Mouse (Mus musculus): ENCODE results near the gene Brd7. TPM values are rescaled to one million over a fixed set of nuclear protein-coding genes. Genes with fewer than 3 reads are reported as not detected.

The Brd7 gene
- polyA plus RNA-seq, 1 experiment from 2014 or later = 60.3 TPM

DNA sequence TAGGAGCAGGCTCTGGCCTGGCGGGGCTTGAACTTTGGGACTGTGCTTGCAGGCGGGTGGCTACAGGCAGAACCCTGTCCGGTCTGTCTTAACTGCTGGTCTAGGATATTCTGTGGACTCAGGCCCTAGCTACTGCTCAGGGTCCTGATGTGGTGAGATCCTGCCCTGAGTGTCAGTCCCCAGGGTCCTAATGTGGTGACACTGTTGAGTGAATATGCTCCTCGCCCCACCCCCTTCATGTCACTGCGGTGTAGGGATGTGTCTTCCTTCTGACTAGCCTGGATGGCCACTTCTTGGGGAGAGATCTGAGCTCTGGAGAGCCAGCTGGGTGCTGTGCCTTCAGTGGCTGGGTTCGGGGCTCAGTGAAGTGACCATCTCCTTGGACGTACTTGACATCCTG is 52.1 kb downstream of the Brd7 start:
- no peak overlapping the region for H3K4me2 ChIP-seq (ENCODE audit: low read depth, low read length)
- no peaks in the 10 kb centered on the region for H3K9me3 ChIP-seq (replicated peaks; ENCODE audit: control insufficient read depth, low read length)
- no peaks in the 10 kb centered on the region for H3K27me3 ChIP-seq (ENCODE audit: control insufficient read depth, insufficient read depth, low read length)
- H3K4me1 ChIP-seq (ENCODE audit: control insufficient read depth, insufficient read depth, low read length) = peaks cover 8% of the 10 kb centered on the region; the same call in 1 of the 2 replicates
- H3K27ac ChIP-seq (ENCODE audit: low read length) = no peak overlapping the region
- no peaks in the 10 kb centered on the region for H3K36me3 ChIP-seq (ENCODE audit: control insufficient read depth, insufficient read depth)
- ATAC-seq (replicated peaks; ENCODE audit: extremely low read depth, insufficient read depth, low FRiP score) = no peak
- H3K4me3 ChIP-seq (ENCODE audit: low read length) = no peak overlapping the region
- WGBS = 89% methylated on average over 7 of the region's 7 CpGs
- no peak overlapping the region for H3K9ac ChIP-seq (ENCODE audit: low read length)

DNA sequence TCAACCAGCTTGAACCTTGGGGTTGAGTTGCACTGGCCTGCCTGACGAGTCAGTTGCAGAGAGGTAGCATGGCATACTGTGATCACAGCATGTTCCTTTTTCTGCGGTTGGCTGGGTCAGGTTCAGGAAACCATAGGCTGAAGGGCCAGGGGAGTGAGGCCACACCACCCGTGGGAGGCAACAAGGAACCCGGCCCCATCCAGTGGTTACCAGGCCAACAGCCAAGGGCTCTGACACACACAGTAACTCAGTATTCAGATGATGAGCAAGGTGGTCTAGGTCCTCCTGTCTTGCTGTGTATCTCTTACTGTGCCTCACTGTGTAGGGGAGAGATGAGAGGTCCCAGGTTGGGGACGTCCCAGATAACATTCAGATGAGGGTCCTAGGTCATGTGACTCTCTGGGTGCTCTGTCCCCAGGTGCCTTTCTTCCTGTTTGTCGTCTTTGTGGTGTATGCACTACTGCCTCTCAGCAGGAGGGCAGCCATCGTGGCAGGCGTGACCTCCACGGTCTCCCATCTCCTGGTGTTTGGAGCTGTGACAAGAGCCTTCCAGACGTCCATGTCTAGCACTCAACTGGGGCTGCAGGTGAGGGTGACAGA is 52.6 kb downstream of the Brd7 start:
- H3K9ac ChIP-seq (ENCODE audit: low read length) = no peak overlapping the region
- WGBS = 67% methylated on average over 10 of the region's 10 CpGs
- H3K4me1 ChIP-seq (ENCODE audit: control insufficient read depth, insufficient read depth, low read length) = peaks cover 8% of the 10 kb centered on the region; the same call in 1 of the 2 replicates
- no peak overlapping the region for H3K4me3 ChIP-seq (ENCODE audit: low read length)
- no peaks in the 10 kb centered on the region for H3K36me3 ChIP-seq (ENCODE audit: control insufficient read depth, insufficient read depth)
- H3K4me2 ChIP-seq (ENCODE audit: low read depth, low read length) = no peak overlapping the region
- H3K27ac ChIP-seq (ENCODE audit: low read length) = no peak overlapping the region
- no peak; the same call in 1 of the 2 replicates for ATAC-seq (replicated peaks; ENCODE audit: extremely low read depth, insufficient read depth, low FRiP score)
- no peaks in the 10 kb centered on the region for H3K9me3 ChIP-seq (replicated peaks; ENCODE audit: control insufficient read depth, low read length)
- no peaks in the 10 kb centered on the region for H3K27me3 ChIP-seq (ENCODE audit: control insufficient read depth, insufficient read depth, low read length)

DNA sequence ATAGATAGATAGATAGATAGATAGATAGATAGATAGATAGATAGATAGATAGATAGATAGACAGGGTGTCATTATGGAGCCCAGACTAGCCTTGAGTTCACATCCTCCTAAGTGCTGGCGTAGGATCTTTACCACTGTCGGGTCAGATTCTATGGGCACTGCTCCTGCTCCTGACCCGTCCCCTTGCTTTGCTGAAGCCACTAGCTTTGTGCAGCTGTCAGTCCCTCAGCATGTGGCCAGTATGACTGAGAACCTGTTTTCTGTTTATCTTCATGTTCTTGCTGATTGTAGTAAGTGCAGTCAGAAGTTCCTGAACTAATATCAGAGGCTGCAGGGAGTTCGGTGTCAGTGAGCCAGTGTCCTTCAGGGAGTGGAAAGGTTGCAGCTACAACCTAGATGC is 54.3 kb downstream of the Brd7 start:
- no peaks in the 10 kb centered on the region for H3K36me3 ChIP-seq (ENCODE audit: control insufficient read depth, insufficient read depth)
- ATAC-seq (replicated peaks; ENCODE audit: extremely low read depth, insufficient read depth, low FRiP score) = no peak
- no peak overlapping the region for H3K27ac ChIP-seq (ENCODE audit: low read length)
- H3K9me3 ChIP-seq (replicated peaks; ENCODE audit: control insufficient read depth, low read length) = no peaks in the 10 kb centered on the region
- H3K4me2 ChIP-seq (ENCODE audit: low read depth, low read length) = no peak overlapping the region
- H3K4me3 ChIP-seq (ENCODE audit: low read length) = no peak overlapping the region
- H3K27me3 ChIP-seq (ENCODE audit: control insufficient read depth, insufficient read depth, low read length) = no peaks in the 10 kb centered on the region
- 73% methylated on average over 4 of the region's 4 CpGs for WGBS
- H3K9ac ChIP-seq (ENCODE audit: low read length) = no peak overlapping the region
- 0 out of 2 replicates have a peak, but pooled peaks cover 2% of the 10 kb centered on the region for H3K4me1 ChIP-seq (ENCODE audit: control insufficient read depth, insufficient read depth, low read length)

DNA sequence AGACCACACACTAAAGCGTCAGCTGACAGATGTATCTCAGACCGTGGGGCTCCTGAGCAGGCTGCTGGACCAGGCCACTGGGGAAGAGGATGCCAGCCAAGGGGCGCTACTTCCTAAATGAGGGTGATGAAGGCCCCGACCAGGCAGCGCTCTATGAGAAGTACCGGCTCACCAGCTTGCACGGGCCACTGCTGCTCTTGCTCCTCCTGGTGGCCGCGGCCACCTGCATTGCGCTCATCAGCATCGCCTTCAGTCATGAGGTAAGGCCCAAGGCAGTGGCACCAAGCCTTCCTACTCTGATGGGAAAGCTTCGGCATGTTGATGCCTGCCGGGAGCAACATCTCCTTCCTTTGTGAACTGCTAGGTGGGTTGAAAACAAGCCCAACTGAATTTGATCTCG is 55.5 kb downstream of the Brd7 start:
- no peak overlapping the region for H3K4me3 ChIP-seq (ENCODE audit: low read length)
- H3K9ac ChIP-seq (ENCODE audit: low read length) = no peak overlapping the region
- no peak for ATAC-seq (replicated peaks; ENCODE audit: extremely low read depth, insufficient read depth, low FRiP score)
- no peak overlapping the region for H3K4me2 ChIP-seq (ENCODE audit: low read depth, low read length)
- no peaks in the 10 kb centered on the region for H3K9me3 ChIP-seq (replicated peaks; ENCODE audit: control insufficient read depth, low read length)
- H3K27me3 ChIP-seq (ENCODE audit: control insufficient read depth, insufficient read depth, low read length) = no peaks in the 10 kb centered on the region
- H3K36me3 ChIP-seq (ENCODE audit: control insufficient read depth, insufficient read depth) = no peaks in the 10 kb centered on the region
- 0 out of 2 replicates have a peak, but pooled peaks cover 4% of the 10 kb centered on the region for H3K4me1 ChIP-seq (ENCODE audit: control insufficient read depth, insufficient read depth, low read length)
- whole genome bisulfite sequencing = 62% methylated on average over 14 of the region's 14 CpGs
- no peak overlapping the region for H3K27ac ChIP-seq (ENCODE audit: low read length)

DNA sequence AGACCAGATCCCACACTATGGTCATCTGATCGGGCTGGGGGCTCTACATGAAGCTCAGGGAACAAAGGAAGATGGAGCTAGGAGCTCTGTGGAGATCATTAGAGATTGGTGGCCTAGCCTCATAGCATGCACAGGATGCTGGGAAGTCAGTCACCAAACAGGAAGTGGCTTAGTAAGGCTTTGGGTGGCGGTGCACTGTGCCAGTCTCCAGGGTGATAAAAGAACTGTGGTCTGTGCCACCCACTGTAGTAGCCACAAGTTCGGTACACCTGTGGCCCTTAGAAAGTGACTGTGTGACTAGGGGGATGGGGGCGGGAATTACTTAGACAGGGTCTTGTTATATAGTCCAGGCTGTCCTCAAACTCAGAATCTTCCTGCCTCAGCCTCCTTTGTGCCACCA is 56.2 kb downstream of the Brd7 start:
- WGBS = 74% methylated on average over 4 of the region's 4 CpGs

DNA sequence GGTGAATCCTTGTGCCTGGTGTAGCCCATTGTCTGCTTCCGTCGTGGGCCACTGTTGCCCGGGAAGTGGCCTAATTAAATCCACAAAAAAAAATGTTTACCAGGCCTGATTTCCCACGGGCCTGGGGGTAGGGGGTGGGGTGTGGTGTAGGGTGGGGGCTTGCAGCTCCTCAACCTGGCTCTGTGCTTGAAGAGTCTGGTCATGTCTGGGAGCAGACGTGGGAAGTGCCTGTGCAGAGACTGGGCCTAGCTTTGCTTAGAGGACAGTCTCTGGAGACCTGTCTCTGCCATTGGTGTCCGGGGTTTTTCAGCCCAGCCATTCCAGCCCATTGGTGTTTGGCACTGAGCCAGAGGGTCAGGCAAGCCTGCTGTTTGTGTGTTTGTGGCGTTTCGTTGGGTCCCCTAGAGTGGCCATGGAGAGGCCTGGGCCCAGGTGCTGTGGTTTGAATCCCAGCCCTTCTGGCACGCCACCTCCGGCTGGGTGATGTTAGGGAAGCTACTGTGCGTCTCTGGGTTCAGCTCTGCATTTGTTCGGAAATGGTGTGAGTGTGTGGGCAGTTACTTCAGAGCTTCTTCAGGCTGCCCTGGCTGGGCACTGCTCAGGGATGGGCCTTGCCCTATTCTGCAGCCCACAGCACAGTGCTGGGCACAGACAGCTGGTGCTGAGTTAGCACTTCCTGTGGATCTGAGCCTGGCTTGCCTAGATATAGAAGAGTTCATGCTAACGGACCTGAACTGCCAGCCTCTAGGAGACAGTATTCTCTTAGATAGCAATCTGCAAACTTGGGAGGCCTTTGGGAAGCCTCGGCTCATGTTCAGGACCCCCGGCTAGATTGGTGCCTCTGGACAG is 60.2 kb downstream of the Brd7 start:
- Histone ChIP-seq H3K4me3 (ENCODE audit: low read length) (no peak overlapping the region), H3K9ac (ENCODE audit: low read length) (no peak overlapping the region), H3K27me3 (ENCODE audit: control insufficient read depth, insufficient read depth, low read length) (no peaks in the 10 kb centered on the region), H3K4me2 (ENCODE audit: low read depth, low read length) (no peak overlapping the region), H3K36me3 (ENCODE audit: control insufficient read depth, insufficient read depth) (no peaks in the 10 kb centered on the region), H3K9me3 (replicated peaks; ENCODE audit: control insufficient read depth, low read length) (no peaks in the 10 kb centered on the region), H3K4me1 (ENCODE audit: control insufficient read depth, insufficient read depth, low read length) (peaks cover 11% of the 10 kb centered on the region; the same call in 1 of the 2 replicates), H3K27ac (ENCODE audit: low read length) (no peak overlapping the region)
- no peak for ATAC-seq (replicated peaks; ENCODE audit: extremely low read depth, insufficient read depth, low FRiP score)
- WGBS = 72% methylated on average over 15 of the region's 15 CpGs

More for the DNA sequence above, 56.2 kb downstream of the Brd7 start:
- no peak overlapping the region for H3K9ac ChIP-seq (ENCODE audit: low read length)
- no peak overlapping the region for H3K4me3 ChIP-seq (ENCODE audit: low read length)
- H3K9me3 ChIP-seq (replicated peaks; ENCODE audit: control insufficient read depth, low read length) = no peaks in the 10 kb centered on the region
- 0 out of 2 replicates have a peak, but pooled peaks have one; percentile 39 for ATAC-seq (replicated peaks; ENCODE audit: extremely low read depth, insufficient read depth, low FRiP score)
- no peak overlapping the region for H3K27ac ChIP-seq (ENCODE audit: low read length)
- H3K27me3 ChIP-seq (ENCODE audit: control insufficient read depth, insufficient read depth, low read length) = no peaks in the 10 kb centered on the region
- 0 out of 2 replicates have a peak, but pooled peaks cover 5% of the 10 kb centered on the region for H3K4me1 ChIP-seq (ENCODE audit: control insufficient read depth, insufficient read depth, low read length)
- no peaks in the 10 kb centered on the region for H3K36me3 ChIP-seq (ENCODE audit: control insufficient read depth, insufficient read depth)
- no peak overlapping the region for H3K4me2 ChIP-seq (ENCODE audit: low read depth, low read length)

DNA sequence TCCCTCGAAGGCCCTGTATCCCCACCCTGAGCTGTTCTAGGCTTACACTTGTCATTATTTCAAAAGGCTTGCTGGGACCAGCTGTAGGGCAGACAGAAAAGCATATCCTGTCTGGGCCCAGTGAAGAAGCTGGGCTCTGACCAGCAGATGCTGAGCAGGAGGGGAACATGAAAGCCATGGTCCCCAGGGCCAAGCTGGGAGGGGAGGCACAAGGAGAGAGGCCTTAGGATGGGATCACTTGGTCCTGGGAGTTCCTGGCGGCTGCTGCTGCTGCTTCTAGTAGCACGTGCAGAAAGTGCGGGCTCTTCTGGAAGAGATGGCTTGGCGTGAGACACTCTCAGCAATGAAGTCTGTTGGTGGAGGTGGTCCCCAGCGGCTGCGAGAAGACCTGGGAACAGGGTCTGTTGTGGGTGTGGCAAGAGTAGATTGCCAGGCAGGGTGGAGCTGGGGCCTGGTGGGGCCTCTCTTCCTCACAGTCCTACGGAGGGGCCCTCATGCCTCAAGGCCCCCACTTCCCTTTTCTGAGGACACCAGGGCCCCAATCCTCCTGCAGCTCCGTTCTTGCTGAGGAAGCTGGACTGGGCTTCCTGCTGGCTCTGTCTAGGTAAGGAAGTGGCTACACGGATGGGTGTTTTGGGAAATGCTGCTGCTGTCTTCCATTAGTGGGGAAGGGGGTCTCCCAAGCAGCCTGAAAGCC is 61.9 kb downstream of the Brd7 start:
- H3K9ac ChIP-seq (ENCODE audit: low read length) = no peak overlapping the region
- no peak for ATAC-seq (replicated peaks; ENCODE audit: extremely low read depth, insufficient read depth, low FRiP score)
- H3K4me3 ChIP-seq (ENCODE audit: low read length) = no peak overlapping the region
- H3K27ac ChIP-seq (ENCODE audit: low read length) = peak overlapping the region; percentile 28
- H3K4me1 ChIP-seq (ENCODE audit: control insufficient read depth, insufficient read depth, low read length) = peaks cover 11% of the 10 kb centered on the region; the same call in 1 of the 2 replicates
- H3K27me3 ChIP-seq (ENCODE audit: control insufficient read depth, insufficient read depth, low read length) = no peaks in the 10 kb centered on the region
- 69% methylated on average over 10 of the region's 10 CpGs for WGBS
- H3K36me3 ChIP-seq (ENCODE audit: control insufficient read depth, insufficient read depth) = no peaks in the 10 kb centered on the region
- H3K9me3 ChIP-seq (replicated peaks; ENCODE audit: control insufficient read depth, low read length) = no peaks in the 10 kb centered on the region
- H3K4me2 ChIP-seq (ENCODE audit: low read depth, low read length) = no peak overlapping the region

DNA sequence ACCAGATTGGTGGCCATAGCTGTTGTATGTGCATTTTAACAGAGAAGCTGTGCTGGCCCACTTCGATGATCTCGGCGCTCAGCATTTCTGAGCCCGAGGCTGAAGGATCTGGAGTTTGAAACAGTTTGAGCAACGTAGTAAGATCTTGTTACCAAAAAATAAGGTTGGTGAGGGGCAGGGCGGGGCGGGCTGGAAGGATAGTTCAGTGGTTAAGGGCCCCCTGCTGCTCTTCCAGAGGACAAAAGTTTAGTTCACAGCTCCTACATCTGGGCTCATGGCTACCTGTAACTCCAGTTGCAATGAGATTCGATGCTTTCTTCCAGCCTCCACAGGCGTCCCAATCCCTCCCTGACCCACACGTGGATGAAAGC is 63.3 kb downstream of the Brd7 start:
- ATAC-seq (replicated peaks; ENCODE audit: extremely low read depth, insufficient read depth, low FRiP score) = no peak
- no peaks in the 10 kb centered on the region for H3K36me3 ChIP-seq (ENCODE audit: control insufficient read depth, insufficient read depth)
- no peaks in the 10 kb centered on the region for H3K27me3 ChIP-seq (ENCODE audit: control insufficient read depth, insufficient read depth, low read length)
- H3K4me2 ChIP-seq (ENCODE audit: low read depth, low read length) = no peak overlapping the region
- H3K9ac ChIP-seq (ENCODE audit: low read length) = no peak overlapping the region
- H3K4me1 ChIP-seq (ENCODE audit: control insufficient read depth, insufficient read depth, low read length) = peaks cover 11% of the 10 kb centered on the region; the same call in 1 of the 2 replicates
- no peak overlapping the region for H3K27ac ChIP-seq (ENCODE audit: low read length)
- 83% methylated on average over 10 of the region's 10 CpGs for WGBS
- no peak overlapping the region for H3K4me3 ChIP-seq (ENCODE audit: low read length)
- H3K9me3 ChIP-seq (replicated peaks; ENCODE audit: control insufficient read depth, low read length) = no peaks in the 10 kb centered on the region

All from heart, embryonic 16.5 days (tissue).